Mouse (Mus musculus) heart, embryonic 10.5 days (tissue): ENCODE measurements at regions not wholly inside any gene's neighbourhood (a gene's known extent, or its start where the extent isn't known, plus 50 kb on each side); places are given as distances from the start of the nearest gene placed in this dataset.

Experiments used
- DNase-seq: peaks from one replicate; pipeline ENCODE4 v3.0.0-alpha.2; 2017; ENCODE audit warnings: low spot score
- H3K27ac ChIP-seq: fragments of 300-500 bp; sonication (generic); 2 replicates; pipeline ENCODE4 v1.5.1; 2016; ENCODE audit warnings: mild to moderate bottlenecking
- H3K27me3 ChIP-seq: fragments of 300-500 bp; sonication (generic); 2 replicates; pipeline ENCODE4 v1.6.1; 2016; ENCODE audit warnings: mild to moderate bottlenecking; ENCODE audit not compliant: poor library complexity, insufficient read depth, severe bottlenecking
- H3K36me3 ChIP-seq: fragments of 300-500 bp; sonication (generic); 2 replicates; pipeline ENCODE4 v1.6.1; 2016; ENCODE audit warnings: mild to moderate bottlenecking, moderate library complexity
- H3K4me1 ChIP-seq: fragments of 300-500 bp; sonication (generic); 2 replicates; pipeline ENCODE4 v1.6.1; 2016; ENCODE audit warnings: mild to moderate bottlenecking
- H3K4me3 ChIP-seq: fragments of 300-500 bp; sonication (generic); 2 replicates; pipeline ENCODE4 v1.5.1; 2016; ENCODE audit warnings: mild to moderate bottlenecking, moderate library complexity
- H3K9me3 ChIP-seq: fragments of 300-500 bp; sonication (generic); 2 replicates; pipeline ENCODE4 v1.6.1; 2016; ENCODE audit warnings: mild to moderate bottlenecking, moderate library complexity
- WGBS: fragments of 180-500 bp; shearing (Covaris S2); methylation state at CpG from one replicate; pipeline ENCODE4 v1.1.7; 2016; 5-methylcytosine and 5-hydroxymethylcytosine counted together

DNA sequence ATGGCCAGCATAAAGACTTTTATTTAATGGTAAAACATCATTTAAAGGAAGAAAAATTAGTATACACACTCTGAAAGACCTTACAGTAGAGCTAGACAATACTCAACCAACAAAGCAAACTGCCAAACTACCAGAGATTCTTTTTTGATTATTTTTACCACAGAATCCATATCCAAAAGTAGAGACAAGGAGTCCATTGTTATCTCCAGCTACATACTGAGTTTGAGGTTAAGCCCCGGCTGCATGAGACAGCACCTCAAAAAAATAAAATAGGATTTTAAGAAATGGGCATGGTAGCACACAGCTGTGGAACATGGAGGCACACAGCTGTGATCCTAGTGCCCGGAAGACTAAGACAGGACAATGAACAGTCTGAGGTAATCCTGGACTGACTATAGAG lies 293.4 kb downstream of the Sox4 start:
- Histone ChIP-seq H3K9me3 (no peaks in the 10 kb centered on the region), H3K27ac (no peak overlapping the region), H3K27me3 (no peaks in the 10 kb centered on the region), H3K4me1 (peaks cover 29% of the 10 kb centered on the region), H3K36me3 (no peaks in the 10 kb centered on the region), H3K4me3 (no peak overlapping the region)
- no peak for DNase-seq
- WGBS: 88% methylated on average over 2 of the region's 2 CpGs

DNA sequence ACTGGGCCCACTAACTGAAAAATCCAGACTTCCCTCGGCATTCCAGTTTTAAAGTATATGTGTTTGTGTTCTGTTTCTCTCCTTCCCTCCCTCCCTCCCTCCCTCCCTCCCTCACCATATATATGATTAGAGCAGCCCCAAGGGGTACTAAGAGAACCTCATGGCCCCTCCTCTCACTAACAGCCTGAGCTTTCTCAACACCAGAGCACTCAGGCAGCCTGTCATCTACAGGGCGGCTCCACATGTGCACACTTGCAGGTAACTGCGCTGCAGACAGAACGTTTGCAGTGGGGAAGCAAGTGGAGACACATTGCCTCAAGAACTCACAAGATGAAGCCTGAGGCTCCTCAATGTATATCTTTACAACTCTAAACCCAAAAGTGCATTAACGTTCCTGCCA lies 294.9 kb downstream of the Sox4 start:
- Histone ChIP-seq H3K9me3 (no peaks in the 10 kb centered on the region), H3K27me3 (no peaks in the 10 kb centered on the region), H3K4me3 (no peak overlapping the region), H3K4me1 (peaks cover 22% of the 10 kb centered on the region), H3K36me3 (no peaks in the 10 kb centered on the region), H3K27ac (no peak overlapping the region)
- 62% methylated on average over 5 of the region's 5 CpGs for WGBS
- DNase-seq: no peak

- Histone ChIP-seq H3K36me3 (no peaks in the 10 kb centered on the region), H3K4me1 (peaks cover 10% of the 10 kb centered on the region; the same call in 1 of the 2 replicates), H3K9me3 (no peaks in the 10 kb centered on the region), H3K4me3 (no peak overlapping the region), H3K27me3 (no peaks in the 10 kb centered on the region), H3K27ac (no peak overlapping the region)
- peak; percentile 33 for DNase-seq
Observed at GRCm38 (mm10) chr13:28654883-28655282, 298.6 kb downstream of the Sox4 start.

- Histone ChIP-seq H3K4me1 (peaks cover 6% of the 10 kb centered on the region; the same call in 1 of the 2 replicates), H3K9me3 (no peaks in the 10 kb centered on the region), H3K27ac (no peak overlapping the region), H3K4me3 (no peak overlapping the region), H3K36me3 (no peaks in the 10 kb centered on the region), H3K27me3 (no peaks in the 10 kb centered on the region)
- 78% methylated on average over 4 of the region's 4 CpGs for WGBS
- DNase-seq: no peak
Observed at GRCm38 (mm10) chr13:28653362-28653761, 300.2 kb downstream of the Sox4 start.

DNA sequence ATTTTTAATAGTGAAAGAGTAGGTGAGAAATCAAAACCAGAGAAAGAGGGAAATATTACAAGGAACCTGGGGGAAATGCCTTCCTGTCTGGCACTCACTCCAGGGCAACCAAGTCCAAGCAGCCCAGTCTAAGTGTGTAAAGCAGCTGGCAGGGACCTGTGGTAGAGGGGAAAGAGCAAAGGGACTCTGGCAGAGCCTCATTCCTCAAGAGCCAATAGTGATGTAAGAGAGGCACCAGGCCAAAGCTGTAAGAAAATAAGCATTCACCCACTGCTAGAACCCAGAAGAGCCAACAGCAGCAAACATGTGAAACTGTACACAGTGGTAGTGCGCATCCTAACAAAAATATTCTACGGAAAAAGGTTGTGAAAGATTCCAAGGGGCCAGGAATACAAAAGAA lies 301.7 kb downstream of the Sox4 start:
- Histone ChIP-seq H3K27me3 (no peaks in the 10 kb centered on the region), H3K4me1 (peaks cover 6% of the 10 kb centered on the region; the same call in 1 of the 2 replicates), H3K36me3 (no peaks in the 10 kb centered on the region), H3K9me3 (no peaks in the 10 kb centered on the region), H3K4me3 (no peak overlapping the region), H3K27ac (no peak overlapping the region)
- WGBS: 93% methylated on average over 2 of the region's 2 CpGs
- no peak for DNase-seq

DNA sequence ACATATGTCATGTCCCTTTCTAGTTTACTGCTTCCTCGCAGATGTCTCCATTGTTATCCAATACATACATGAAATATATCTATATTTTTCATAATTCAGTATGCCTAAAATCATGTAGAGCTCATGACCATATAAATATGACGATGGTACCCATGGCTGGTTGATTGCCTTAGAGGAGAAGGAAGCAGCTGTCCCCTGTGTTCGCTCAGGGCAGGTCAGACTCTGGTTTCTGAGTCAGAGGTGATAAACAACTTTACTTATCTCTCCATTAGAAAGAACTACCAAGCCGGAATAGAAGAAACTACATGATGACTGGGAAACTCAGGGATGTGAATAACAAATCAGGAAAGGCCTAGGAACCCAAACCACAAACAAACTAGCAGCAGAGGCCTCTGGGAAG lies 307.6 kb downstream of the Sox4 start:
- Histone ChIP-seq H3K4me1 (peaks cover 5% of the 10 kb centered on the region; the same call in 1 of the 2 replicates), H3K27me3 (no peaks in the 10 kb centered on the region), H3K36me3 (no peaks in the 10 kb centered on the region), H3K9me3 (no peaks in the 10 kb centered on the region), H3K27ac (no peak overlapping the region), H3K4me3 (no peak overlapping the region)
- DNase-seq: no peak
- WGBS: 54% methylated on average over 4 of the region's 4 CpGs

GRCm38 (mm10) chr13:28644846-28645574 lies 308.5 kb downstream of the Sox4 start:
- H3K27ac ChIP-seq: no peak overlapping the region

GRCm38 (mm10) chr13:28640826-28641225 lies 312.7 kb downstream of the Sox4 start:
- Histone ChIP-seq H3K9me3 (no peaks in the 10 kb centered on the region), H3K36me3 (no peaks in the 10 kb centered on the region), H3K4me1 (0 out of 2 replicates have a peak, but pooled peaks cover under 1% of the 10 kb centered on the region), H3K27ac (no peak overlapping the region), H3K4me3 (no peak overlapping the region), H3K27me3 (no peaks in the 10 kb centered on the region)
- WGBS: 65% methylated on average over 1 of the region's 1 CpGs
- DNase-seq: peak; percentile 61

More at GRCm38 (mm10) chr13:28644846-28645574, 308.5 kb downstream of the Sox4 start:
- Histone ChIP-seq H3K27me3 (no peaks in the 10 kb centered on the region), H3K9me3 (no peaks in the 10 kb centered on the region), H3K4me1 (peaks cover 5% of the 10 kb centered on the region; the same call in 1 of the 2 replicates), H3K4me3 (no peak overlapping the region), H3K36me3 (no peaks in the 10 kb centered on the region)
- DNase-seq: no peak
- 83% methylated on average over 3 of the region's 3 CpGs for WGBS

- DNase-seq: peak; percentile 39
- no peak overlapping the region for H3K4me3 ChIP-seq
- H3K9me3 ChIP-seq: no peaks in the 10 kb centered on the region
- H3K27ac ChIP-seq: peak overlapping the region; percentile 31
- H3K4me1 ChIP-seq: peaks cover 22% of the 10 kb centered on the region
- H3K36me3 ChIP-seq: no peaks in the 10 kb centered on the region
- WGBS: 31% methylated on average over 3 of the region's 3 CpGs
- H3K27me3 ChIP-seq: no peaks in the 10 kb centered on the region
Observed at GRCm38 (mm10) chr13:28635230-28635950, 318.1 kb downstream of the Sox4 start.

DNA sequence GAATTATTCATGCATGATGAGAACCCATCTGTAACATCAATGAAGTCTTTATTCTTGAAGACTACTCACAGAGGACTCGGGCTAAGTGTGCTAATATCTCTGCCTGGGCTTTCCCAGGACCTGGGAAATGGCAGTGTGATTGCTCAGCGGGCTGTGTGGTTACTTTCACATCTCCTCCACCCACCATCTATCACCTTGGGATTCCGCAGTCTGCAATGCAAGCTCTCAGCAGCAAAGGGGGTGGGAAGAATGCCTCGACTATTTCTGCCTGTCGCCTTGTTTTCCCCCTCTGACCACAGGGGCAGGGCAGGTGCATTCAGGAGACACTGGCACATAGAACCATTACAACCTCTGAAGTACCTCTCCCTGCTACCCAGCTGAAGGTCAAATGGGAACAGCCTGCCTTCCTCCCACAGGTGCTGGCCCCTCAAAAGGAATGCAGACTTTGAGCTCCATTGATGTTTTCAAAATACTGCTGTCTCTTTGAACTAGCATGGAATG lies 319.9 kb downstream of the Sox4 start:
- no peaks in the 10 kb centered on the region for H3K9me3 ChIP-seq
- H3K27me3 ChIP-seq: no peaks in the 10 kb centered on the region
- H3K27ac ChIP-seq: 0 out of 2 replicates have a peak overlapping the region, but pooled peaks have one; percentile 0
- 43% methylated on average over 5 of the region's 5 CpGs for WGBS
- peaks cover 40% of the 10 kb centered on the region for H3K4me1 ChIP-seq
- DNase-seq: no peak
- no peak overlapping the region for H3K4me3 ChIP-seq
- H3K36me3 ChIP-seq: no peaks in the 10 kb centered on the region

GRCm38 (mm10) chr13:28629431-28630331 lies 323.8 kb downstream of the Sox4 start:
- H3K9me3 ChIP-seq: no peaks in the 10 kb centered on the region
- H3K4me1 ChIP-seq: peaks cover 33% of the 10 kb centered on the region

GRCm38 (mm10) chr13:28628751-28629150 lies 324.8 kb downstream of the Sox4 start:
- peaks cover 30% of the 10 kb centered on the region for H3K4me1 ChIP-seq
- no peaks in the 10 kb centered on the region for H3K27me3 ChIP-seq
- DNase-seq: no peak
- no peaks in the 10 kb centered on the region for H3K36me3 ChIP-seq
- H3K27ac ChIP-seq: 0 out of 2 replicates have a peak overlapping the region, but pooled peaks have one; percentile 78
- 62% methylated on average over 8 of the region's 8 CpGs for WGBS
- no peaks in the 10 kb centered on the region for H3K9me3 ChIP-seq
- H3K4me3 ChIP-seq: no peak overlapping the region

More at GRCm38 (mm10) chr13:28629431-28630331, 323.8 kb downstream of the Sox4 start:
- Histone ChIP-seq H3K36me3 (no peaks in the 10 kb centered on the region), H3K27ac (peak overlapping the region; percentile 78), H3K4me3 (0 out of 2 replicates have a peak overlapping the region, but pooled peaks have one; percentile 15), H3K27me3 (no peaks in the 10 kb centered on the region)
- 25% methylated on average over 9 of the region's 9 CpGs for WGBS
- peak; percentile 75 for DNase-seq
